Mouse (Mus musculus) WW6 (cell line): ENCODE data around the gene Dip2b.

Experiments
- DNase-seq: peaks from one replicate; pipeline ENCODE4 v3.0.0-alpha.2; 2013; ENCODE audit warnings: low read depth, low spot score

The Dip2b gene

DNA sequence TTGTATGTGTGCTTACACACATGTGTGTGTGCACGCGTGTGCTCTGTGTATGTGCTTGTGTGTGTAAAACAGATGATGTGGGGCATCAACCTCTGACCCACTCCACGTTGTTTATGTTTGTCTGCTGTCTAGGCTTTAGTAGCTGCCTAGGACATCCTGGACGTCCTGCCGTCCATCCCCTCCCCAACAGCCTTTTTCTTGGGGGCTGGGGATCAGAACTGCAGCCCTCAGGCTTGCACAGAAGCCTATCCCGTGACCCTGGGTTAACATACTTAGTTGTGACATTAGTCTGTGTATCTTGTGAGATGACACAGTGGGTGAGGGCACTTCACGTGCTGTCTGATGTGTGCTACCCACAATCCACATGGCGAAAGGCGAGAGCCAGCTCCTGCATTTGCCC lies 139.1 kb downstream of the Dip2b start:
- no peak for DNase-seq

DNA sequence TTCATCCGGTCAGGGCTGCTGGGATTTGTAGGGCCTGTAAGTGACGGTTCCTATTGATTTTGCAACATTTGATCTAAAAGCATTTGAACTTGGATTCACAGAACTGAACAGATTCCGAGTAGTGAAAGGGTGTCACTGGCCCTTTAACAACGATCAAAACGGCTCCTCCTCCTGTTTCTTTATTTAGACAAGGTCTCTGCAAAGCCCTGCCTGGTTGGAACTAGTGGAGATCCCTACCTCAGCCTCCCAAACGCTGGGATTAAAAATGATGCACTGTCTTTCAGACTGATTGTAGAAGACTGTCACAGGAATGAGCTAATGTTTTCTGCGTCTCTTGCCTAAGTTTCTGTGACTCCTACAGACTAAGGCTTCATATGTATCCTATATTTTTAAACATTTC lies 140.0 kb downstream of the Dip2b start:
- DNase-seq: no peak

DNA sequence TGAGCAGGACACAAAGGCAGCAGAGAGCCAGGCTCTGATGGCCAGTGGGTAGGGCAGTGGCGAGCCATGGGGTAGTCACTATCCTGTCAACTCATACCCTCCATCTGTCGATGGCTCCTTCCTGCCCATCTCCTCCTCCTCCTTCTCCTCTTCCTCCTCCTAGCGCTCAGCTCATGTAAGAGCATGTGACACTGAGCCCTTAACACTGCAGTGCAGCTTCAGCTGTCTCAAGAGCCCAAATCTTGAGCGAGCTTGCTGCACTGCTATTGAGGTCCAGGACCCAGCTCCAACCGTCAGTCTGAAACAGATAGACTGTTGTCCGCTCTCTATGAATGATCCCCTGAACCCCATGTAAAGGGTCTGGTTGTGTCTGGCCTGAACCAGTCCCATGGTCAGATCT lies 141.2 kb downstream of the Dip2b start:
- DNase-seq: no peak

DNA sequence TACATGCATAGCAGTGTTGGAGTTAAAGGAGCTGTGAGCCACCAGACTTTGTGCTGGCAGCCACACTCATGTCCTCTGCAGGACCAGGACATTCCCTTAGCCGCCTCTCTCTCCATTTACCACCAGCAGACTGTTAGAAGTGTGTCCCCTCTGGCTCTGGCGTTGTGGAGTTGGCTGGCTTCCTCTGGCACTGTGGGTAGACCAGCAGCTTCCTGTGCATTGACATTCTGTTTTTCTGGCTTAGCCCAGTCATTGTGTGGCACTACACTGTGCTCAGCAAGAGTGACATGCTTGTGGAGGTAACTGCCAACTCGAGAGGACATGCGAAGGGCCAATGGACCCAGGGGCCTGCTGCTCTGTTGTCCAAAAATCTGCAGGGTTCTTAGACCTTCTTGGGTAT lies 141.8 kb downstream of the Dip2b start:
- no peak for DNase-seq

DNA sequence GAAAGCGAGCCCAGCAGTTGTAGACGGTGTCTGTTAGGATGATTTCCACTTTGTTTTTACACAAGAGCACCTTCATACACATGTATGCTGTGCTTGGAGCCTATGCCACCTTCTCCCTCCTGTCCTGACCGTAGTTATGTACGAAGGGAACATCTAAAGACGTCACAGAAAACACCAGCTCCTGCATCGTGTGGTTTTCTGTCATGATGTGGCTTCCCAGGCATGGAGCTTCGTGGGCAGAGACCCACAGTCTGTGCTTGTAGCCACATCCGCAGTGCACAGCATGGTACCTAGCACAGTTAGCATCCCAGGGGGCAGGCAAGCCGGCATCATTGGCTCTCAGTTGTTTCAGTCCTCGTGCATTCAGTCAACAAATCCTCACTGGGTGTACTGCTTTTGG lies 143.4 kb downstream of the Dip2b start:
- no peak for DNase-seq

DNA sequence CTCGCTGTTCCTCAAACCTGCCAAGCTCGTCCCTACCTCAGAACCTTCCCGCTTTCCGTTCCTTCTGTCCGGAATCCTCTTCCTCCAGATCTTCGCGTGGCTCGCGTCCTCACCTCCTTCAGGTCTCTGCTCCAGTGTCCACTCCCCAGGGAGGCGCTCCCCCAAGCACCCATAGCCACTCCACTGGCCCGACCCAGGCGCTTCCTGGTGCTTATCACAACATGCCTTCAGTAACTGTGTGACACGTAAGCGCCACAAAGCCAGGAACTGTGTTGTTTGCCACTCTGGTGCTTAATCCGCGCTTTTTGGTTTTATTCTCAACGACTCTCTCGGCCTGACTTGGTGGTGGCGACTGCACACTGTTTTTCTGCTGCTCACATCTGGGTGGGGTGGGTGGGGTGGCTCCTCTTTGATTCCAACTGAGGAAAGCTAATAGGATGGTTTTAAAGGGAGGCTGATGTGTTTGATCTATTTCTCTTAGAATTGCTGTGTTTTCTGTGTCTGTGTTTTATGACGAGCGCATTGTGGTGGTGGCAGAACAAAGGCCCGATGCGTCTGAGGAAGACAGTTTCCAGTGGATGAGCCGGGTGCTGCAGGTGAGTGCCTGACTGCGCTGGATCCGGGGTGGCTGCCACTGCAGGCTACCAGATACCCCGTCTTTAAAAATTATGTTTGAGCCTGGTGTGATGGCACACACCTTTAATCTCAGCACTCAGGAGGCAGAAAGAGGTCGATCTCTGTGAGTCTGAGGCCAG lies 144.2 kb downstream of the Dip2b start:
- no peak for DNase-seq

DNA sequence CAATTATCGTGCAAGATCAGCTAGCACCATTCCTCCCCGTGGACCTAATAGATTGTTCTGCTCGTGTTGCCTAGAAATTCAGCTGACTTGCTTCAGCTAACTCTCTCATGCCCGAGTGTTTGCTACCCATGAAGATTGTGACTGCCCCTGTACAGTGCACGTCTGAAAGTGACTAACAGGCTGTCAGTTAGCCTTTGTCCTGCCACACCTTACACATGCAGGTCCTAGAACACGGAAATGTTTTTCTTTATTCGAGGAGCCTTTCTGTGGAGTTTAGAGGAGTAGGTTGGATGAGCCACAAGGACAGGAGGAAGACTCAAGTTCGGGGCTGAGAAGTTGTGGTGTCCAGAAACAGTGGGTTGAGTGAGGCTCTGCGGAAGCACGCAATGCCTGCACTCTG lies 145.0 kb downstream of the Dip2b start:
- no peak for DNase-seq

DNA sequence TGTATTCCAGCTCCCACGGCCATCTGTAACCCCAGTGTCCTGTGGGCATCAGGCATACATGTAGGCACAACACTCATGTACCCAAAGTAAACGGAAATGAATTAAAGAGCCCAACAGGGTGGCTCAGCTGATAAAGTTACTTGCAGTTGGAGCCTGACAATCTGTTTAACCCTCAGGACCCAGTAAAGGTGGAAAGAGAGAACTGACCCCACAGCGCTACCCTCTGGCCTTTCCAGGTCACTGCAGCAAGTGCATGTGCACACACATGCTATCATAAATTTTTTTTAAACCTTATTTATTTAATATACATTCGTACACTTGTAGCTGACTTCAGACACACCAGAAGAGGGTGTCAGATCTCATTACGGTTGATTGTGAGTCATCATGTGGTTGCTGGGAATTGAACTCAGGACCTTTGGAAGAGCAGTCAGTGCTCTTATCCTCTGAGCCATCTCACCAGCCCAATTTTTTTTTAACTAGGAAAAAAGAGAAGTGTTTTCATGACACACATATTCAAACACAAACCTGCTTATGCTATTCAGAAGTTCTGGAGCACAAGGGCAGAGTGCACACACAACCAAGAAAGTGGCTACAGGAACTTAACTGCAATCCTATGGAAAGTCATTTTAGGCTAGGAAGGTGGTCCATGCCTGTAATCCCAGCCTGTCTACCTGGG lies 146.5 kb downstream of the Dip2b start:
- no peak for DNase-seq

DNA sequence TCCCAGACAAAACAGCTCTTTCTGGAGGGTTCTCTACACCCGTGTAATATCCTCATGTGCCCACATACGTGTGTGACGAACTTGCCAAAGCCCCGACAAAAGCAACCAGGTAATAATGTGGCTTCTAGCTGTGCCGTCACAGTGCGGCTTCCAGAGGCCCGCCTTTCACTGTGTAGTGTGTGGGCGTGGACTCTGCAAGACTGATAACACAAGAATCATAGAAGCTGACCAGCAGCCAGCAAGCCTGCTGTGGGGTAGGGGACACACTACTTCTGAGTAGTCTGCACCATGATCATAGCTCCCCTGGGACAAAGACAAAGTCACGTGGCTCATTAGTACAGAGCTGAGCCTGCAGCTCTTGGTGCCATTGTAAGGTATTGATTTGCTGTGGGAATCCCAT lies 147.8 kb downstream of the Dip2b start:
- no peak for DNase-seq

DNA sequence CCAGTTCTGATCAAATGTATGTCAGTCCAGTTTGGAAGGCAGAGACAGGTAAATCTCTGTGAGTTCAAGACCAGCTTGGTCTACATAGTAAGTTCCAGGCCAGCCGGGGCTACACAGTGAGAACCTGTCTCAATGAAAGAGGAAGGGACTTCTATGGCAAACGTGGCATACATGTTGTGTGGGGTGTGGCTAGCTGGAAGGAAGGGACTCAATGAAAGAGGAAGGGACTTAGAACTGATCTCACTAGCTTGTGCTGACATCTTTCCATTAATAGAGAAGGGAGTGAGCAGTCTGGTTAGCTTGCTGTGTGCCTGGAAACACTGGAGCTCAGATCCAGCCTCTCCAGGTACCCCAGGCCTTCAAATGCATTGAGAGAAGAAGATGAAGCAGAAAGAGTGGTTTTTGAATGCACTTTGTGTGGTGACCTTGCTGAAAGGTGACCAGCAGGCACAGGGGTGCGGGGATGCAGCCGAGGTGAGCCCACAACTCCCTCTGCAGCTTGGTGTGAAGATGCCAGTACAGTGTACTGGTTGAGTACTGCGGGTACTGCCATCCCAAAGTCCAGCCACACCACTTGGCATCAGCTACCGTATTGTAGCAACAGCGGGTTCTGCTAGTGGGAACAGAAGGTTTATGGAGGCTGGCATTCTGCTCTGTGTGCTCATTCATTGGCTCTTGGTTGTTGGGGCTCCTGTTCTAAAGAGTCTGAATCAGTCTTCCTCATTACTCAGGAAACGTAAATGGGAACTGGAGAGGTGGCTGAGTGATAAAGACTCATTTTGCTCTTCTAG lies 148.6 kb downstream of the Dip2b start:
- no peak for DNase-seq

DNA sequence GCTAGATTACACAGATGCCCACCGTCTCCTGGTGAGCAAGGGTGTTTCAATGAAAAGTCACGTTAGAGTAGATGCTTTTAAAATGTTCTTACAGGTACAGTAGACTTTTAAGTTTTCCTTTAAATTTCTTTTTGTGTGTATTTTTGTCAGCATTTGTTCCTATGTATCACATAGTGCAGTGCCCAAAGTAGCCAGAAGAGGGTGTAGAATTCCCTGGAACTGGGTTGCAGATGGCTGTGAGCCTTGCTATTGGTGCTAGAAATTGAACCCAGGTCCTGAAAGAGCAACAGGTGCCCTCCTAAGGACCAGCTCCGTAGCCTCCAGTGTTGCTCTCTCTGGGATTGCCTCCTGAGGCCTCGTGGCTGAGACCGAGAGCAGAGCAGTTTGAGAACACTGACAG lies 150.1 kb downstream of the Dip2b start:
- DNase-seq: no peak

DNA sequence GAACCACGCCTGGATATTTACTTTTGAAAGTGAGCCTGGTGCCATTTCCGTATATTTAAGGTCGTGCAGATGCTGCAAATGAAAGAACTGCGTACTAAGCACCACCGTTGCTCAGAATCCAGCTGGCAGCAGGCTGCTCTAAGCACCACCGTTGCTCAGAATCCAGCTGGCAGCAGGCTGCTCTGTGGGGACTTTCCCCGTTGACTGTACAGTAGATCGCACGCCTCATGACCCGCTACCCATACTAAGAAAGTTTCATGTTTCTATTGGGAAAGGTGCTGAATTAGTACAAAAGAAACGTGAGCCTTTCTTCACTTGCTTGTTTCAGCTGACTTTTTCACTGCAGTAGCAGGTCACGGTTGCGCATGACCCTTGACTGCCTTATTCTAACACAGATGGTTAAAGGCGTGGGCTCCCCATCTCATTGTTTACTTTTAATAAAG lies 150.5 kb downstream of the Dip2b start:
- DNase-seq: no peak

DNA sequence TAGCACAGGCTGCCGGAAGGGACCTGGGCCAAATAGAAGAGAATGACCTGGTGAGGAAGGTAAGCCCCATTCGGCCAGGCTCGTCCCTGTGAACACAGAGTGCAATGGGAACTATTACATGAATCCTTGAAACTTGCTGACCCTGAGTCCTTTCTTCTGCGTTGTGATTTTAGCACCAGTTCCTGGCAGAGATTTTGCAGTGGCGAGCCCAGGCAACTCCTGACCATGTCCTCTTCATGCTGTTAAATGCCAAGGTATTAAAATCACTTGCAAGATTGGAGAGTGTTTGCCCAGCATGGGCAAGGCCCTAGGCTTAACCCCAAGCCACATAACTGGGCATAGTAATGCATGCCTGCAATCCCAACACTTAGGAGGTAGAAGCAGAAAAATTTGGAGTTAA lies 151.6 kb downstream of the Dip2b start:
- no peak for DNase-seq

DNA sequence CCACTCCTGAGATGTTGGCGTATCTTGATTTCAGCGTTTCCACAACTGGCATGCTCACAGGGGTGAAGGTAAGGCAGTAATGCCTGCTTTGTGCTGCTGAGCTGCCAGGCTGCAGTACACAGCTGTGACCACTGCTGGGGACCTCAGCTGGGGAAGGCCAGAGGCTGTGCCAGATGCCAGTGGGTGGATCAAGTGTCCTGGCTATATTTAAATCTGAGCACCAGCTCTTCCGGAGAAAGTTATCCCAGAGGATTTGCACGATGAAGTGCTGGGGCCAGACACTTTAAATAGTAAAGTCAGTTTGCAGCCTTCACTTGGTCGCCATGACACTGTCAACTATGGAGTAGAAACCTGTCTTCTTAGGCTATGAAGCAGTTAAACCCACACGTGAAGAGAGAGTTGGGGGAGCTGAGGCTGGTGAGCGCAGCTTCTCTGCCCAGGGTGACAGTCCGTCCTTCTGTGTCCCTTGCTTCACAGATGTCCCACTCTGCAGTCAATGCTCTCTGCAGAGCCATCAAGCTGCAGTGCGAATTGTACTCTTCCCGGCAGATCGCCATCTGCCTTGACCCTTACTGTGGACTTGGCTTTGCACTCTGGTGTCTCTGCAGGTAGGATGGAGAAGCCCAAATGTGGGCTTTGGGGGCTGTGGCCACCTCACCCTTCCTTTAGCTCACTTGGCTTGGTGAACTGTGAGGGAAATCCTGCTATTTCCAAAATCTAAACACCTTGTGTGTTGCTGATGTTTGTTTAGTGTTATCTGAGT lies 160.7 kb downstream of the Dip2b start:
- DNase-seq: no peak

DNA sequence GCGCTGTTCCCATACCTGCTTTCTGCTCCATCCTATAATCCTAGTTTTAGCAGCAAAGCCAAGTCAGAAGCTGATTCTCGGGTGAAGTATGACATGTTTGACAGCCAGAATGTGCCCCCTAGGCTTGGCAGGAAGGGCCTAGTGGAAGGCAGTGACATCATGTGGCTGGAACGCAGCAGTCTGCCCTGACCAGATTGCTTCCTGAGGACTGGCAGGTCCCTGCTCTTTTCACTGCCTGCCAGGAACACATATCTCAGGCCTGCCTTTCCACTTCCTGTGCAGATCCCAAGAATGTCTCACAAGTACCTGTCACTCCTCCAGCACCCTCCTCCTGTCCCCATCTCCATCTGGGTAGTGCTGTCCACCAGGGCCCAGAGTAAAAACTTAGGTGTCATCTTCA lies 161.3 kb downstream of the Dip2b start:
- DNase-seq: no peak

DNA sequence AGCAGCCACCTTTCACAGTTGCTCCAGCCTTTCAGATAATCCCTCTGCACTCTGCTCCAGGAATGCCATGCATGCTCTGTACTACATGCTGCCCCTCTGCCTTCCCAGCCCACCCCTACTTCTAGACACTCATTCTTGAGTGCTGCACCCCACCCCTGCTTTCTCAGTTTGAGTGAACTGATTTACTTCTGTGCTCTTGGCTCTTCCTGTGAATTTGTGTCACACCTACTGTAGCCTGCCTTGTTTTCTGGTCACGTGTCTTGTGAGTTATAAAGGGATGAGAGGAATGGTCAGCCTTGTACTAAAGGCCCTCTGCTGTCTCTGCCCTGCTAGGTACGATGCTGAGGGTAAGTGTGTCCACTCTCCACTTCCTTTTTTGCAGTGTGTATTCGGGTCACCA lies 163.3 kb downstream of the Dip2b start:
- no peak for DNase-seq

DNA sequence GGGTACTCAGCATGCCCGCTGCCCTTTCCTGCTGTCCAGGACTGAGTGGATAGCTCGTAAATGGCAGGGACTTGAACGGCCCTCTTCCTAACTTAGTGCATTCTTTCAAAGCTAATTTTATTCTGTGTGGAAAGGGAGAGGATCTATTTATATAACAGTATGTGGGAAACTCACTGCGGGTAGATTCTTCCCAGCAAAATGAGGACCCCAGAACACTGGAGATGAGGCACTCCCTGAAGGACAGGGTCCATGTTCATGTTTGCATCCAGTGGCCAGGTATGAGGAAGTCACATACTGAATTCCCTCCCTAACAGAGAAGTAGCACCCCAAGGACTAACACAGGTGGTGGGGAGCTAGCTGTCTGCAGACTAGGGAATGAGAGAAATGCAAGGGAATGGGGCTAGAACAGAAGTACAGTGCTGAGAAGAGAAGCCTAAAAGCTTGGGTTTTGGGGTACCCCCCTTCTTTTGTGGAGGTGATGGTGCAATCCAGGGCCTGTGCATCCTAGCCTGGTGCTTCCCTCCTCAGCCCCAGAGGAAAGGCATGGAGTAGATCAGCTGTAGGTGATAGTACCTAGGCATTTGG lies 164.1 kb downstream of the Dip2b start:
- DNase-seq: no peak

DNA sequence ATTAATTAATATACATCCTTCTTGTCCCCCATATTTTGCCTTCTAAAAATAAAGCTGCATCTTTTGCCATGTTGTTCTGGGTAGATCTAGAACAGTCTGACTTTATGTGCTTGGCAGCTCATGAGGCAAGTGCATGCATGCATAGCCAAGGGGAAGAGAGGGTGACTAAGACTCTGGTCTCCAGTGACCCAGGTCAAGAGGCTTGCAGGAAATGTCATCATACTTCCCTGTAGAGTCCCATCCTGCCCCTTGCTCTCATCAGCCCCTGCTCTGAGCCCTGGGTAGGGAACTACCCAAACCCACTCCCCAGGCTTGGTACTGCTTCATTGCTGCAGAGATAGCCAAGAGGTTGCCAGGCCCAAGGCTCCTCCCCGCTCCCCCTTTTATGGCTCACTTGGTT lies 166.1 kb downstream of the Dip2b start:
- DNase-seq: no peak

DNA sequence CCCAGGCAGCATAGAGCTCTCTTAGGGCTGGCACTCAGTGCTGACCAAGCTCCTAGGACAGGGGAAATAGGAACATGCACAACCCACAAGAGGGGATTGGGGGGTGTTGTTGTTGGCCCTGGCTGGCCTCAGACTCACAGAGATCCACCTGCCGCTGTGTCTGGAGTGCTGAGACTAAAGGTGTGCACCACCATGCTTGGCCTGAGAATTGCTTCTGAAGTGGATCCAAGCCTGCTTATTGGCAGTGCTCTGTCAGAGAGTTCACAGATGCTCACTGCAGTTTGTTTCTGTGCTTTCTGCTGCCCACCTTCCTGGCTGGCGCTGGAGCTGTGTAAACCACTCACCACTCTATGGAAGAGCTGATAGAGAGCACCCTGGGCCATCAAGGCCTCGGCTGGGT lies 171.5 kb downstream of the Dip2b start:
- DNase-seq: no peak

DNA sequence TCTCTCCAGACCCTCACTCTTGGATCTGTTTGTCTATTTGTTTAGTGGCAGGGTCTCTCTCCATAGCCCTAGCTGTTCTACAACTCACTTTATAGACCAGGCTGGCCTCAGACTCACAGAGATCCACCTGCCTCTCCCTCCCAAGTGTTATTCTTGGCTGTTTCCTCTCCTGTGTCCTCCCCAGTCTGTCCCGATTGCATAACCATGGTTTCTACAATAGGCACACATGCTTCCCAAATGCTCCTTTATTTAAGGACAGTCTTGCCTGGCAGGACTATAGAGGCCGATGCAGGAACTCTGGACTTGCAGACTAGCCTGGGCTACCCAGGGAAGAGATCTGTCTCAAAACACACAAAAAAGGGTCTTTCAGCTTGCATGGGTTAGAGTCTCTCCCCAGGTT lies 174.9 kb downstream of the Dip2b start:
- DNase-seq: no peak

DNA sequence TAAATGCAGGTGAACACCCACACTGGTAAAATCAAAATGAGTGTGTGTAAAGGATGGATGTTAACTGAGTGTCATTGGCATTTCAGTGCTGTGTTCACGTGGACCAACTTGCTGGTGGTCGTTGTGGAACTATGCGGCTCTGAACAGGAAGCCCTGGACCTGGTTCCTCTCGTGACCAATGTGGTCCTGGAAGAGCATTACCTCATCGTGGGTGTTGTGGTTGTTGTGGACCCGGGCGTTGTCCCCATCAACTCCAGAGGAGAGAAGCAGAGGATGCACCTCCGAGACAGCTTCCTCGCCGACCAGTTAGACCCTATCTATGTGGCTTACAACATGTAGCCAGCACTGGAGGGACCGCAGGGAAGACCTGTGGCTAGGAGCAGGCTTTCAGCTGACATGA lies 176.6 kb downstream of the Dip2b start:
- DNase-seq: no peak

DNA sequence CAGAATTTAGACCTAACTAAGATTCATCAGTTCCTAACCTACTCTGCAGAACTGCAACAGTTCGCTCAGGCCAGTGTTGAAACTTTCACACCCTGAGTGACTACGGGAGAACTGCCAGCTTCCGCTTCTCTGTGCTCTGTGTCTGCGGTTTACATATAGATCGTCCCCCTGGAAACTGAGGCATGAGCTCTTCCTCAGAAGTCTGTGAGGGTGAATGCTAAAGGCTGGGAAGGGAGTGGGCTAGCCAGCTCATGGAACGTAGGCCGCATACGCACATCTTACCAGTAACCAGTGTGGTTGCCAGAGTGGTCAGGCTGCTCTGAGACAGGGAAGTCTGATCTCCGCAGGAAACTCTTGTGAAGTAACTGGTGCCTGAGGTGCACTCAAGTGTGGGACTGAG lies 177.7 kb downstream of the Dip2b start:
- no peak for DNase-seq
